Mouse (Mus musculus) neural tube, embryonic 14.5 days (tissue): ENCODE results near the gene Apobec2. TPM values are rescaled to one million over a fixed set of nuclear protein-coding genes. Genes with fewer than 3 reads are reported as not detected.
A peak's percentile ranks its signal among the peaks of the same experiment; 100 is the strongest.

ENCODE experiments used
- ATAC-seq: fragments of 200-750 bp; cut with Nextera tagmentation; 2 replicates; pipeline ENCODE4 v1.8.0; 2017; ENCODE audit warnings: low read depth, mild to moderate bottlenecking, moderate TSS enrichment, moderate library complexity
- H3K27ac ChIP-seq: fragments of 300-500 bp; sonication (generic); 2 replicates; pipeline ENCODE4 v1.5.1; 2014; ENCODE audit warnings: low read depth, mild to moderate bottlenecking, control low read depth, low read length, moderate library complexity, mixed read lengths
- H3K27me3 ChIP-seq: fragments of 300-500 bp; sonication (generic); 2 replicates; pipeline ENCODE4 v1.6.1; 2014; ENCODE audit warnings: low read length; ENCODE audit not compliant: control insufficient read depth, insufficient read depth
- H3K36me3 ChIP-seq: fragments of 300-500 bp; sonication (generic); 2 replicates; pipeline ENCODE4 v1.6.1; 2014; ENCODE audit warnings: low read length, mixed read lengths; ENCODE audit not compliant: control insufficient read depth, insufficient read depth
- H3K4me1 ChIP-seq: fragments of 300-500 bp; sonication (generic); 2 replicates; pipeline ENCODE4 v1.6.1; 2014; ENCODE audit warnings: low read length; ENCODE audit not compliant: control insufficient read depth, insufficient read depth
- H3K4me2 ChIP-seq: fragments of 300-500 bp; sonication (generic); 2 replicates; pipeline ENCODE4 v1.6.1; 2014; ENCODE audit warnings: mild to moderate bottlenecking, low read depth, low read length, control low read depth
- H3K4me3 ChIP-seq: fragments of 300-500 bp; sonication (generic); 2 replicates; pipeline ENCODE4 v1.5.1; 2014; ENCODE audit warnings: low read depth, low read length, control low read depth, mixed read lengths
- H3K9ac ChIP-seq: fragments of 300-500 bp; sonication (generic); replicated peaks from 2 replicates; pipeline ENCODE4 v1.6.1; 2014; ENCODE audit warnings: low read depth, mild to moderate bottlenecking, control low read depth, low read length, mixed read lengths
- H3K9me3 ChIP-seq: fragments of 300-500 bp; sonication (generic); 2 replicates; pipeline ENCODE4 v1.6.1; 2016; ENCODE audit warnings: low read length; ENCODE audit not compliant: control insufficient read depth
- WGBS: fragments of 180-500 bp; shearing (Covaris S2); extraction: QIAGEN DNeasy Blood & Tissue Kit; methylation state at CpG from one replicate; pipeline ENCODE4 v1.1.7; 2014; 5-methylcytosine and 5-hydroxymethylcytosine counted together
- polyA plus RNA-seq: library from polyadenylated mRNA; unstranded; fragments of >200 nt; fragmentation: Nextera tagmentation; extraction: Ambion mirVana; gene quantifications from 2 replicates; pipeline ENCODE4 v1.2.1, GENCODE M21; 2014

Gene Apobec2
- polyA plus RNA-seq, 1 experiment from 2014 or later, result 0.75 TPM

GRCm38 (mm10) chr17:48443542-48444145 lies 10.9 kb upstream of the Apobec2 start:
- Histone ChIP-seq H3K4me2 (no peak overlapping the region), H3K27me3 (no peaks in the 10 kb centered on the region), H3K27ac (no peak overlapping the region), H3K9ac (no peak overlapping the region), H3K4me1 (no peaks in the 10 kb centered on the region), H3K36me3 (no peaks in the 10 kb centered on the region), H3K9me3 (no peaks in the 10 kb centered on the region), H3K4me3 (no peak overlapping the region)
- ATAC-seq, result no peak
- 55% methylated on average over 16 of the region's 16 CpGs for WGBS

GRCm38 (mm10) chr17:48442745-48443457 lies 10.2 kb upstream of the Apobec2 start:
- Histone ChIP-seq H3K4me2 (no peak overlapping the region), H3K4me3 (no peak overlapping the region), H3K27me3 (no peaks in the 10 kb centered on the region), H3K9me3 (no peaks in the 10 kb centered on the region), H3K9ac (no peak overlapping the region), H3K27ac (no peak overlapping the region), H3K36me3 (no peaks in the 10 kb centered on the region), H3K4me1 (no peaks in the 10 kb centered on the region)
- ATAC-seq, result peak; percentile 68; the same call in 1 of the 2 replicates
- WGBS, result 60% methylated on average over 7 of the region's 7 CpGs

GRCm38 (mm10) chr17:48437421-48437911 lies 4.7 kb upstream of the Apobec2 start:
- Histone ChIP-seq H3K27ac (peak overlapping the region; percentile 52; the same call in 1 of the 2 replicates), H3K27me3 (no peaks in the 10 kb centered on the region), H3K4me3 (no peak overlapping the region), H3K4me1 (no peaks in the 10 kb centered on the region; the same call in 1 of the 2 replicates), H3K9me3 (no peaks in the 10 kb centered on the region), H3K4me2 (no peak overlapping the region), H3K36me3 (no peaks in the 10 kb centered on the region), H3K9ac (no peak overlapping the region)
- peak; percentile 76; the same call in 1 of the 2 replicates for ATAC-seq
- WGBS, result 28% methylated on average over 7 of the region's 7 CpGs

- no peak overlapping the region for H3K9ac ChIP-seq
- no peak for ATAC-seq
- H3K4me3 ChIP-seq, result no peak overlapping the region
- no peaks in the 10 kb centered on the region for H3K36me3 ChIP-seq
- H3K4me2 ChIP-seq, result no peak overlapping the region
- 81% methylated on average over 1 of the region's 1 CpGs for WGBS
- no peaks in the 10 kb centered on the region for H3K9me3 ChIP-seq
- no peaks in the 10 kb centered on the region for H3K27me3 ChIP-seq
- no peaks in the 10 kb centered on the region; the same call in 1 of the 2 replicates for H3K4me1 ChIP-seq
- no peak overlapping the region for H3K27ac ChIP-seq
Measured at GRCm38 (mm10) chr17:48436487-48436886, 3.8 kb upstream of the Apobec2 start.

- no peak overlapping the region for H3K4me2 ChIP-seq
- no peaks in the 10 kb centered on the region; the same call in 1 of the 2 replicates for H3K4me1 ChIP-seq
- no peak overlapping the region for H3K27ac ChIP-seq
- no peaks in the 10 kb centered on the region for H3K27me3 ChIP-seq
- H3K9me3 ChIP-seq, result no peaks in the 10 kb centered on the region
- no peak for ATAC-seq
- no peak overlapping the region for H3K9ac ChIP-seq
- no peaks in the 10 kb centered on the region for H3K36me3 ChIP-seq
- WGBS, result 81% methylated on average over 5 of the region's 5 CpGs
- no peak overlapping the region for H3K4me3 ChIP-seq
Measured at GRCm38 (mm10) chr17:48434479-48434878, 1.7 kb upstream of the Apobec2 start.

GRCm38 (mm10) chr17:48433689-48434330 lies 1.1 kb upstream of the Apobec2 start:
- Histone ChIP-seq H3K27ac (no peak overlapping the region), H3K4me1 (no peaks in the 10 kb centered on the region; the same call in 1 of the 2 replicates), H3K36me3 (no peaks in the 10 kb centered on the region), H3K4me3 (no peak overlapping the region), H3K9me3 (no peaks in the 10 kb centered on the region), H3K27me3 (no peaks in the 10 kb centered on the region), H3K9ac (no peak overlapping the region), H3K4me2 (no peak overlapping the region)
- 71% methylated on average over 6 of the region's 6 CpGs for WGBS
- ATAC-seq, result no peak

- Histone ChIP-seq H3K27ac (no peak overlapping the region), H3K9ac (no peak overlapping the region), H3K4me1 (no peaks in the 10 kb centered on the region; the same call in 1 of the 2 replicates), H3K36me3 (no peaks in the 10 kb centered on the region), H3K4me2 (no peak overlapping the region), H3K4me3 (no peak overlapping the region), H3K9me3 (no peaks in the 10 kb centered on the region), H3K27me3 (no peaks in the 10 kb centered on the region)
- WGBS, result 79% methylated on average over 20 of the region's 20 CpGs
- ATAC-seq, result no peak
Measured at GRCm38 (mm10) chr17:48433006-48433655, 401 bp upstream of the Apobec2 start.

GRCm38 (mm10) chr17:48431054-48431453 lies 1.7 kb downstream of the Apobec2 start:
- Histone ChIP-seq H3K36me3 (no peaks in the 10 kb centered on the region), H3K9me3 (no peaks in the 10 kb centered on the region), H3K4me2 (no peak overlapping the region), H3K4me1 (no peaks in the 10 kb centered on the region), H3K27ac (no peak overlapping the region), H3K27me3 (no peaks in the 10 kb centered on the region), H3K9ac (no peak overlapping the region), H3K4me3 (no peak overlapping the region)
- 70% methylated on average over 5 of the region's 5 CpGs for WGBS
- ATAC-seq, result no peak
